Mouse (Mus musculus): ENCODE data around the gene Myh6. TPM values are rescaled to one million over a fixed set of nuclear protein-coding genes. Genes with fewer than 3 reads are reported as not detected.

Gene Myh6
- total RNA-seq, 2 experiments from 2014 or later: 0.81 to 4.9 TPM

DNA sequence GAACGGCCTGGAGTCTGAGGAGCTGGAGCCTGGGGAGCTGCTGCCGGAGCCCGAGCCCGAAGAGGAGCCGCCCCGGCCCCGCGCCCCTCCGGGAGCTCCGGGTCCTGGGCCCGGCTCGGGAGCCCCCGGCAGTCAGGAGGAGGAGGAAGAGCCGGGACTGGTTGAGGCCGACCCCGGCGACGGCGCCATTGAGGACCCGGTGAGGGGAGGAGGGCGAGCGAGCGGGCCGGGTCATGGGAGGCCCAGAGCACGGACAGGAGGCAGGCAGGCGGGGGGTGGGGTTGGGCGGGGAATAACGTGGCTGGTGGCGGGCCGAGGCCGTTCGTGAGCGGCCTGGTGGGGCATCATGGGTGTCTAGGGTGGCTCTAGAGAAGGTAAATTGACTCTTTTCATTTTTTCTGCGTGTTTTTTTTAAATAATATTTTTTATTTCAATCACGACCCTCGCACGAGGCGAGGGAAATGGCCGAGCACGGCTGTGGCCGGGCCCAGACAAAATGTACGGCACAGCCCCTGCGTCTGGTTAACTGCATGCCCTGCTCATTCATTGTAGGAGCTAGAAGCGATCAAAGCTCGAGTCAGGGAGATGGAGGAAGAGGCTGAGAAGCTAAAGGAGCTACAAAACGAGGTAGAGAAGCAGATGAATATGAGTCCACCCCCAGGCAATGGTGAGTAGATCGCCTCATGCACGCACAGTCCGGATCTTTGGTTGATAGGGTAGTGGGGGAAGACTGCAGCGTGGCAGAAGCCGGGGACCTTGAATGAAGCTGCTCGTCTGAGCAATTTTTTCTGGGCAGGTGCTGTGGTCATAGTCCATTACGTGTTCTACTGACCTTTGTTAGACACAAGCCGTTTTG is 72.2 kb downstream of the Myh6 start:
- peak in 1 of 2 experiments; percentile 58 for DNase-seq (ENCODE audit: low spot score in 2 of 2)

DNA sequence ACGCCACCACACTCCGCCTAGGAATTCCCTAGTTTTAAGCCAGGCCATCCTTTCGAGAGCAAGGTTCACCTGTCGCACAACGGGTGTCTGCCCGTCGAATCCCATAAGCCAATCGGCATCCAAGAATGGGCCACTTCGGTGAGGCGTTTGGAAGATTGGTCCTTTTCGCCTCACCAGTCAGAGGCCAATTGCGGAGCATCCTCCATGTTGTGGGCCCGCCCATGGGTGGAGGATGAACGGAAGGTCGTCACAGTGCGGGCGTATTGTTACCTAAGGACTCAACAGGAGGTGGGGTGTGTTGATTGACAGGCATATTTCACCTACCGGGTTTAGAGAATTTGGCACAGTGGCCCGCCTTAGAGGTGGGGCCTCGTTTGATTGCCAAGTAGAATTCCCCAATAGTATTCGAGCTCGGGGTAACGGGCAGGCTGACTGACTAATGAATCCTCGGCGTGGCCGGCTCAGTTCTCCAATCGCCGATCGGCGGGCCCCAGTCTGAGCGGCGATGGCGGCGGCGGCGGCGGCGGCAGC is 73.0 kb downstream of the Myh6 start:
- DNase-seq (ENCODE audit: low spot score in 2 of 2): peak; percentile 89 to 92

DNA sequence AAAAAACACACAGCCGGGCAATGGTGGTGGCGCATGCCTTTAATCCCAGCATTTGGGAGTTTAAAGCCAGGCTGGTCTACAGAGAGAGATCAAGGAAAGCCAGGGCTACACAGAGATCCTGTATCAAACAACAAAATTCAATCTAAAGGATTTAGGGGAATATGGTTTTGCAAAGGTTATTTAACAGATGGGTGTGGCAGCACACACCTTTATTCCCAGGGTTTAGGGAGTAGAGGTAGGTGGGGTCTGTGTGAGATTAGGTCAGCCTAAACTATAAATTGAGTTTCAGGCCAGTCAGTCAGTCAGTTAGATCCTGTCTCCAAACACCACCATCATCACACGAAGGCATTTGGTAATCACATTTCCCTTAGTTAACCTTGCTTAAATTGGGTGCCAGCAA is 74.5 kb downstream of the Myh6 start, which contains the start of gene Pabpn1:
Gene Pabpn1, plus strand, starts transcription at position 301 of the 400 bp plus-strand sequence.
- DNase-seq (ENCODE audit: low spot score in 2 of 2): no peak

Small RNA genes lying within 50 kb of the gene (microRNA-seq; reads per million reads assigned to microRNA genes)
- gene Mir208a (not detected), gene Mir208b (5.0 reads per million, percentile 14 among the genes with 10 or more reads in this experiment)

Other genes starting within 250 kb of the Myh6 start
- 10 to 100 TPM; 60.0 to 66.7 TPM for gene Slc7a8, start 185.0 kb downstream of the Myh6 start, total RNA-seq (2021)
- under 1 TPM; 0.37 to 0.42 TPM for gene Rnf212b, start 152.8 kb downstream of the Myh6 start, total RNA-seq (2021)
- 10 to 100 TPM; 17.9 to 18.3 TPM for gene Homez, start 96.0 kb downstream of the Myh6 start, total RNA-seq (2021)
- 10 to 100 TPM; 16.9 to 21.0 TPM for gene Ppp1r3e, start 89.4 kb downstream of the Myh6 start, total RNA-seq (2021)
- gene Bcl2l2, start 83.5 kb downstream of the Myh6 start, total RNA-seq (2021): 10 to 100 TPM; 55.3 to 65.3 TPM
- 10 to 100 TPM in 1 of 2 experiments, 1 to 10 TPM in 1; 5.5 to 13.0 TPM for gene Gm20521, start 83.5 kb downstream of the Myh6 start, total RNA-seq (2021)
- 100 to 1,000 TPM; 334 to 350 TPM for gene Pabpn1, start 74.4 kb downstream of the Myh6 start, total RNA-seq (2021)
- gene Slc22a17, start 53.8 kb downstream of the Myh6 start, total RNA-seq (2021): 10 to 100 TPM; 63.7 to 68.4 TPM
- gene Efs, start 40.8 kb downstream of the Myh6 start, total RNA-seq (2021): 10 to 100 TPM; 13.2 to 13.9 TPM
- gene Il25, start 34.2 kb downstream of the Myh6 start, total RNA-seq (2021): not detected
- gene Cmtm5, start 30.7 kb downstream of the Myh6 start, total RNA-seq (2021): 1 to 10 TPM; 2.4 to 3.8 TPM
- gene Gm17428, start 10.0 kb upstream of the Myh6 start, total RNA-seq (2021): not detected
- 10 to 100 TPM in 1 of 2 experiments, 1 to 10 TPM in 1; 5.3 to 21.8 TPM for gene Myh7, start 27.7 kb upstream of the Myh6 start, total RNA-seq (2021)
- 10 to 100 TPM; 44.2 to 47.5 TPM for gene Ngdn, start 48.5 kb upstream of the Myh6 start, total RNA-seq (2021)
- 10 to 100 TPM; 11.9 to 13.5 TPM for gene Zfhx2, start 125.4 kb upstream of the Myh6 start, total RNA-seq (2021)
- 10 to 100 TPM; 21.0 to 21.3 TPM for gene Thtpa, start 127.9 kb upstream of the Myh6 start, total RNA-seq (2021)
- gene Ap1g2, start 139.7 kb upstream of the Myh6 start, total RNA-seq (2021): 10 to 100 TPM; 30.3 to 34.0 TPM
- gene Jph4, start 150.0 kb upstream of the Myh6 start, total RNA-seq (2021): 10 to 100 TPM; 11.9 to 14.8 TPM